Mouse (Mus musculus): ENCODE results near the gene Acp5. TPM values are rescaled to one million over a fixed set of nuclear protein-coding genes. Genes with fewer than 3 reads are reported as not detected.
A peak's percentile ranks its signal among the peaks of the same experiment; 100 is the strongest.

Acp5 gene
- polyA plus RNA-seq, 1 experiment from 2014 or later = 13.3 TPM

DNA sequence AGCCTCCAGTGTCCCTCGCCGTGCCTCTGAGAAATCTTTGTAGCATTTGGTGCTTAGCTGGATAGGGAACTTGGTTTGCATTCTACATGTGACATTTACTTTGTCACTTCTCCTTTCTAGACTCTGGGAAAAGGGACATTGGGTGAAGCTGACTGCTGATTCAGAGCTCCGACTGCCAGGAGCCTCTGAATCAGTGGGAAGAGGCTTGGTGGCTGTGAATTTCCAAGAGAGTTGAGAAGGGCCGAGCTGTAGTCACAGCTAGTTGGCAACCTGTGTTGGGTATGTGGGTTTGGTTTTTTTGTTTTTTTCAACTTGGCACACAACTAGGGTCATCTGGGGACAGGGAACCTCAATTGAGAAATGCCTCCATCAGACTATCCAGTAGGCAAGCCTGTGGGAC is 16.0 kb downstream of the Acp5 start:
- Histone ChIP-seq H3K36me3 (ENCODE audit: control insufficient read depth, insufficient read depth, low read length) (no peaks in the 10 kb centered on the region), H3K9ac (ENCODE audit: low read length) (no peak overlapping the region), H3K27me3 (replicated peaks; ENCODE audit: control insufficient read depth, insufficient read depth, low read length) (no peaks in the 10 kb centered on the region), H3K4me2 (ENCODE audit: low read length) (no peak overlapping the region), H3K27ac (ENCODE audit: low read depth) (no peak overlapping the region), H3K4me1 (replicated peaks; ENCODE audit: control insufficient read depth, insufficient read depth, low read length) (peaks cover 12% of the 10 kb centered on the region; the same call in 1 of the 2 replicates), H3K9me3 (ENCODE audit: control insufficient read depth, low read length) (no peaks in the 10 kb centered on the region), H3K4me3 (ENCODE audit: low read depth, low read length) (no peak overlapping the region)
- 84% methylated on average over 4 of the region's 4 CpGs for WGBS
- DNase-seq (ENCODE audit: low spot score) = no peak
- ATAC-seq (replicated peaks; ENCODE audit: low FRiP score, low TSS enrichment, low read depth) = no peak

DNA sequence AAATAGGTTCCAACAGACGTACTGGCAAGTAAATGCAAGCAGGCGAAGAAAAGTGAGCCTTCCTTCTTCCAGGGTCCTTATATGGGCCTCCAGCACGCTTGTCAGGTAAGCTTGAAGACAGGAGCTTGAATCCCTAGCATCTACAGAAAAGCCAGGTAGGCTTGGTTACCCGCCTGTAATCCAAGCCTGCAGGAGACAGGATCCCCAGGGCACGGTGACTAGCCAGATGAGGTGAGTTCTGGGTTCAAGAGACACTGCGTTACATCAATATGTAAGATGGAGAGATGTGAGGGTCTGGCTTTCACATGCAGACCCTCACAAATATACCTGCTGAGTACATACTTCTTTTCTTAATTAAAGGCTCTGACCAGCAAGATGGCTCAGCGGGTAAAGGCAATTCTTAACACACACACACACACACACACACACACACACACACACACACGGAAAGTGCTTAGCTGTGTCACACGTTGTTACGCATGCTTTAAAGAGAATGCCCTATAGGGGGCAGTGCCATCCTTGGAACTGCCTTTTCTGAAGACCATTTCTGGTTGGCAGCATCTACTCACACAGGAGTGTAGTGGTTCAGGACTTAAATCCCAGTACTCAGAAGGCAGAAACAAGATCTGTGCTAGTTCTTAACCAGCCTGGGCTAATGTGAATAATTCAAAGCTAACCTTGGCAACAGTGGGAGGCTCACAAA is 17.6 kb downstream of the Acp5 start:
- no peak for DNase-seq (ENCODE audit: low spot score)
- WGBS = 42% methylated on average over 10 of the region's 10 CpGs
- ATAC-seq (replicated peaks; ENCODE audit: low FRiP score, low TSS enrichment, low read depth) = no peak
- Histone ChIP-seq H3K4me1 (replicated peaks; ENCODE audit: control insufficient read depth, insufficient read depth, low read length) (peaks cover 12% of the 10 kb centered on the region; the same call in 1 of the 2 replicates), H3K27ac (ENCODE audit: low read depth) (no peak overlapping the region), H3K27me3 (replicated peaks; ENCODE audit: control insufficient read depth, insufficient read depth, low read length) (no peaks in the 10 kb centered on the region), H3K9me3 (ENCODE audit: control insufficient read depth, low read length) (no peaks in the 10 kb centered on the region), H3K4me3 (ENCODE audit: low read depth, low read length) (peak overlapping the region; percentile 68), H3K4me2 (ENCODE audit: low read length) (peak overlapping the region; percentile 95), H3K36me3 (ENCODE audit: control insufficient read depth, insufficient read depth, low read length) (peaks cover 12% of the 10 kb centered on the region), H3K9ac (ENCODE audit: low read length) (peak overlapping the region; percentile 79; the same call in 1 of the 2 replicates)

DNA sequence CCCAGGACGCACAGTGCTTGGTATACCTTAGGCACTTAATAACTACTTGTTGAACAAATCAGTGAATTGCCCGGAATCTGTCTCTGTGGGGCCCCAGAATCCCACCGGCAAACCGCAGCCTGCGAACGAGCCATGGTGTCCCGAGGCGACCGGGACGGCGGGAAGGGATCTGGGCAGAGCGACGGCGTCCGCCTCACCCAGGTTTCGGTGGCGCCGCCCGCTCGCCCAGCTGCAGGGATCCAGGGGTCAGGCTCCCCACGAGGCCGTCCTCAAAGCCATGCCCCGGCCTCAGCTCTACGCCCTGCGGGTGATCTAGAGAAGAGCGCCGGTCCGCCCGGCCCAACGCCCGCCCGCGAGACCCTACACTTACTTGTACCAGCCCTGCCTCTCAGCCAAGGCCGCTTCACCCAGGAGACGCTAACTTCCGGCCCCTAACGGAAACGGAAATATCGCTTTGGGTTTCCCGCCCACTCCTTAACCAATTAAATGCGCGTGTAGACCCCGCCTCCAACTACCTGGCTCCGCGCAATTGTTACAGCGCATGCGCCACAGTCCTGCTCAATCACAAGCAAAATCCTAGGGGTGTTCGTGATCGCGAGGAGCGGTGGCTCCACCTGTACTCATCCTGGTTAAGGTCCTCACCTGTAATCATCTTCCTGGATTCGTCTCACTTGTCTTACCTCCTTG is 18.6 kb downstream of the Acp5 start, which contains the start of gene Elof1:
Elof1 (minus strand) TSS at position 433 of the 687 bp plus-strand sequence.
- peak; percentile 93 for ATAC-seq (replicated peaks; ENCODE audit: low FRiP score, low TSS enrichment, low read depth)
- Histone ChIP-seq H3K4me3 (ENCODE audit: low read depth, low read length) (peak within 1 kb of the TSS; percentile 68), H3K9me3 (ENCODE audit: control insufficient read depth, low read length) (no peaks in the 10 kb centered on the region), H3K27ac (ENCODE audit: low read depth) (peak within 1 kb of the TSS; percentile 47; the same call in 1 of the 2 replicates), H3K9ac (ENCODE audit: low read length) (peak within 1 kb of the TSS; percentile 79), H3K4me1 (replicated peaks; ENCODE audit: control insufficient read depth, insufficient read depth, low read length) (peaks cover 12% of the 10 kb centered on the region; the same call in 1 of the 2 replicates), H3K27me3 (replicated peaks; ENCODE audit: control insufficient read depth, insufficient read depth, low read length) (no peaks in the 10 kb centered on the region), H3K36me3 (ENCODE audit: control insufficient read depth, insufficient read depth, low read length) (peaks cover 22% of the 10 kb centered on the region), H3K4me2 (ENCODE audit: low read length) (peak within 1 kb of the TSS; percentile 95)
- DNase-seq (ENCODE audit: low spot score) = peak; percentile 92
- whole genome bisulfite sequencing = under 1% methylated on average over 49 of the region's 52 CpGs

DNA sequence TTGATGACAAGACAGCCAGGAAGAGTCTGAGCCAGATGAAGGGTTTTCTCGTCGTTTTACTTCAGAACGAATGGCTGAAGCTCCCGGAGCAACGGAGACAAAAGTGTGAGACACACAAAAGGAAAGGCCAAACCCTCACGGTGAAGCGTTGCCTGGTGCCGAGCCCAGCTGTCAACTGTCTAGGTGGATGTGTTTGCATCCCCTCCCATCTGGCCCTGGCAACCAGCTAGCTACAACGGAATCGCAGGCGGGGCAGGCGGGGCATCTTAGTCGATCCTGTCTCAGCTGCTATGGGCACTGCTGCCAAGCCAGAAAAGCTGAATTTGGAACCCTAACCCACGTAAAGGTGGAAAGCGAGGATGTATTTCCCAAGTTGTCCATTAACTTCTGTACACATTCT is 19.4 kb downstream of the Acp5 start:
- peak overlapping the region; percentile 79 for H3K9ac ChIP-seq (ENCODE audit: low read length)
- WGBS = 24% methylated on average over 15 of the region's 15 CpGs
- DNase-seq (ENCODE audit: low spot score) = no peak
- peaks cover 12% of the 10 kb centered on the region; the same call in 1 of the 2 replicates for H3K4me1 ChIP-seq (replicated peaks; ENCODE audit: control insufficient read depth, insufficient read depth, low read length)
- no peaks in the 10 kb centered on the region for H3K9me3 ChIP-seq (ENCODE audit: control insufficient read depth, low read length)
- peaks cover 29% of the 10 kb centered on the region for H3K36me3 ChIP-seq (ENCODE audit: control insufficient read depth, insufficient read depth, low read length)
- no peak overlapping the region for H3K27ac ChIP-seq (ENCODE audit: low read depth)
- ATAC-seq (replicated peaks; ENCODE audit: low FRiP score, low TSS enrichment, low read depth) = no peak
- no peaks in the 10 kb centered on the region for H3K27me3 ChIP-seq (replicated peaks; ENCODE audit: control insufficient read depth, insufficient read depth, low read length)
- H3K4me3 ChIP-seq (ENCODE audit: low read depth, low read length) = peak overlapping the region; percentile 68
- H3K4me2 ChIP-seq (ENCODE audit: low read length) = peak overlapping the region; percentile 95

DNA sequence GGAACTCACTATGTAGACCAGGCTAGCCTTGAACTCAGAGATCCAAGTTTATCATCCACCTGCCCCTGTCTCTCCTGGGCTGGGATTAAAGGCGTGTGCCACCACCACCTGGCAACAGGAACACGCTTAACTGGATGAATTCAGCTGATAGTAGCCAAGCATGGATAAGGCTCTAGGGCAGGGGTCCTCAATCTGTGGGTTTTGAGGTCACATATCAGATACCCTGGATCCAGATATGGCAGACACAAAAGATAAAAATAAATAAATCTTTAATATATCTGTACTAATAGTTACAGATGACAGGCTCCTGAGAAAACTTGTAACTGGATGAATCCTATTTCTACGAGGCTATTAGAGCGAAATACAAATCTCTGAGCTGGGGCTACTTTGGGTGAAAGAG is 19.9 kb downstream of the Acp5 start:
- WGBS = 87% methylated on average over 4 of the region's 4 CpGs
- Histone ChIP-seq H3K4me2 (ENCODE audit: low read length) (peak overlapping the region; percentile 95), H3K9me3 (ENCODE audit: control insufficient read depth, low read length) (no peaks in the 10 kb centered on the region), H3K36me3 (ENCODE audit: control insufficient read depth, insufficient read depth, low read length) (peaks cover 33% of the 10 kb centered on the region), H3K4me3 (ENCODE audit: low read depth, low read length) (peak overlapping the region; percentile 68), H3K9ac (ENCODE audit: low read length) (peak overlapping the region; percentile 79), H3K4me1 (replicated peaks; ENCODE audit: control insufficient read depth, insufficient read depth, low read length) (peaks cover 12% of the 10 kb centered on the region; the same call in 1 of the 2 replicates), H3K27ac (ENCODE audit: low read depth) (no peak overlapping the region), H3K27me3 (replicated peaks; ENCODE audit: control insufficient read depth, insufficient read depth, low read length) (no peaks in the 10 kb centered on the region)
- DNase-seq (ENCODE audit: low spot score) = no peak
- ATAC-seq (replicated peaks; ENCODE audit: low FRiP score, low TSS enrichment, low read depth) = no peak

DNA sequence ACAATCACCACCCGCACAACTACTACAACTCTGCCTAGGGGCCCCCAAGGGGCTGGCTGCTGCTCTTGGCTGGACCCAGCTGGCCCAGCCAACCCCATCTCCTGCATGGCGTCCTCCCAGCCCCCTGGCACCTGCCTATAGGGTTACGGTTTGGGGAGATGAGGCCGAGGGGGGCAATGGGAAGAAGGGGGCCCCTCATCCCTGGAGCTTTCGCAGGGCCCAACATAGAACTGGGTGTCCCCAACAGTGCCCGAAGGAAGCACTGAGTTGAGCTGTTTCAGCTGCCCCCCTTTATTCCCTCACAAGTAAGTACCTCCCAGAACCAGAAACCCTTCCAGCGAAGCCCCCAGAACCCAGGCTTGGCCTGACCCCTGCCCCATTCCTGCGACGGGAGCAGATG is 27.3 kb downstream of the Acp5 start:
- 89% methylated on average over 9 of the region's 9 CpGs for WGBS
- Histone ChIP-seq H3K27me3 (replicated peaks; ENCODE audit: control insufficient read depth, insufficient read depth, low read length) (no peaks in the 10 kb centered on the region), H3K9me3 (ENCODE audit: control insufficient read depth, low read length) (no peaks in the 10 kb centered on the region), H3K36me3 (ENCODE audit: control insufficient read depth, insufficient read depth, low read length) (peaks cover 42% of the 10 kb centered on the region), H3K4me2 (ENCODE audit: low read length) (no peak overlapping the region), H3K4me1 (replicated peaks; ENCODE audit: control insufficient read depth, insufficient read depth, low read length) (no peaks in the 10 kb centered on the region), H3K4me3 (ENCODE audit: low read depth, low read length) (no peak overlapping the region), H3K9ac (ENCODE audit: low read length) (no peak overlapping the region), H3K27ac (ENCODE audit: low read depth) (no peak overlapping the region)
- ATAC-seq (replicated peaks; ENCODE audit: low FRiP score, low TSS enrichment, low read depth) = no peak
- no peak for DNase-seq (ENCODE audit: low spot score)

DNA sequence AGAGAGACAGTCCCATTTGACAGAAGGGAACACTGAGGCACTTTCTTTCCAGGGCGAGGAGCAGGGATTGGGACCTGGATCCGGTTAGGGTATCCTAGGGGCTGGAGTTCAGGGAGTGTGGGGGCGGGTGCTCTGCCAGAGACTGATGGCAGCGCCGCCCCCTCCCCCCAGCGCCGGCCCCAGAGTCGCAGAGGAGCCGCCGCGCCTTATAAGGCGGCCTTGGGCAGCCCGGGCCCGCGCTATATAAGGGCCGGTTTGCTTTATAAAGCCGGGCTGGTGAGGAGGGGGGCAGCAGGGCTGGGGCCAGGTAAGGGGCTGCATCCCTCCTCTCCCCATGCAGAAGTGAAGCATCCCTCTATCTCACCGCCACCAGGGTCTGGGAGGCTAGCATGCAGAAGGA is 35.6 kb downstream of the Acp5 start:
- Histone ChIP-seq H3K4me2 (ENCODE audit: low read length) (peak overlapping the region; percentile 33), H3K27me3 (replicated peaks; ENCODE audit: control insufficient read depth, insufficient read depth, low read length) (peaks cover 20% of the 10 kb centered on the region), H3K9ac (ENCODE audit: low read length) (peak overlapping the region; percentile 40), H3K4me3 (ENCODE audit: low read depth, low read length) (peak overlapping the region; percentile 29), H3K27ac (ENCODE audit: low read depth) (peak overlapping the region; percentile 77), H3K36me3 (ENCODE audit: control insufficient read depth, insufficient read depth, low read length) (no peaks in the 10 kb centered on the region; the same call in 1 of the 2 replicates), H3K9me3 (ENCODE audit: control insufficient read depth, low read length) (no peaks in the 10 kb centered on the region), H3K4me1 (replicated peaks; ENCODE audit: control insufficient read depth, insufficient read depth, low read length) (peaks cover 8% of the 10 kb centered on the region; the same call in 1 of the 2 replicates)
- WGBS = 2% methylated on average over 18 of the region's 18 CpGs
- DNase-seq (ENCODE audit: low spot score) (peak; percentile 67), ATAC-seq (replicated peaks; ENCODE audit: low FRiP score, low TSS enrichment, low read depth) (peak; percentile 61)

DNA sequence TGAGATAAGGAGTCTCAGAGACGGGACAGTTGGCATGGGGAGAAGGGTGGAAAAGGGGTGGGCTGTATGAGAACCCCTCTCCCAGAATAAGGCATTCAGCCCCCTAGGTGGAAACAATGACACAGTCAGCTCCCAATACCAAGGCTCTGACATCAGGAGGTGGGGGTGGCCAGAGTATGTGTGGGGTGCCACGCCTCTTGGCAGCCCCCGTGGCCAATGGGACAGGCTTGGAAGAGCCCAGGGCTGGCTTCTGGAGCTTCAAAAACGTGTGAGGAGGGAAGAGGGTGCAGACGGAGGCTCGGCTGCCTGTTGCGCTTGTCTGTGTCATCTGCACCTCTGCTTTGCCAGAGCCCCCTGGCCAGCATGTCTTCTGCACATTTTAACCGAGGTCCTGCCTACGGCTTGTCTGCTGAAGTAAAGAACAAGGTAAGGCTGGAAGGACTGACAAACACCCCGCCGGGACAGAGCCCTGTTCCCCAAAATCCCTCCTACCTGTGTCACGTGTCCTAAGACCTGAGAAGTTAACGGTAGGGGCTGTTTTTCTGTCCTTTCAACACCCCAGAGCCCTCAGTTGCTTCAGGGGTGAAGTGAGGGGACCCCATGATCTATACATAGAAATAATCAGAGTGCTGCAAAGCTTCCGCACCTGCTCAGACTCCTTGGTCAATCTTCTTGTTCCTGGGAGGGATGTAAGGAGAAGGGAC is 36.4 kb downstream of the Acp5 start, which contains the start of gene Cnn1:
Cnn1 (plus strand) TSS at position 224 of the 704 bp plus-strand sequence.
- peaks cover 8% of the 10 kb centered on the region; the same call in 1 of the 2 replicates for H3K4me1 ChIP-seq (replicated peaks; ENCODE audit: control insufficient read depth, insufficient read depth, low read length)
- H3K9ac ChIP-seq (ENCODE audit: low read length) = peak within 1 kb of the TSS; percentile 40
- DNase-seq (ENCODE audit: low spot score) (no peak), ATAC-seq (replicated peaks; ENCODE audit: low FRiP score, low TSS enrichment, low read depth) (0 out of 2 replicates have a peak, but pooled peaks have one; percentile 16)
- peak within 1 kb of the TSS; percentile 29 for H3K4me3 ChIP-seq (ENCODE audit: low read depth, low read length)
- H3K27me3 ChIP-seq (replicated peaks; ENCODE audit: control insufficient read depth, insufficient read depth, low read length) = peaks cover 20% of the 10 kb centered on the region
- WGBS = 6% methylated on average over 14 of the region's 14 CpGs
- peak within 1 kb of the TSS; percentile 33 for H3K4me2 ChIP-seq (ENCODE audit: low read length)
- H3K27ac ChIP-seq (ENCODE audit: low read depth) = peak within 1 kb of the TSS; percentile 77
- no peaks in the 10 kb centered on the region for H3K9me3 ChIP-seq (ENCODE audit: control insufficient read depth, low read length)
- H3K36me3 ChIP-seq (ENCODE audit: control insufficient read depth, insufficient read depth, low read length) = no peaks in the 10 kb centered on the region; the same call in 1 of the 2 replicates
